Mouse (Mus musculus): ENCODE data around the gene 1700125H20Rik.
"Not testable (repeated sequence)": the region's sequence is repeated elsewhere in the genome, so short reads cannot be mapped to it uniquely, and the experiment has no call there.

Gene 1700125H20Rik

DNA sequence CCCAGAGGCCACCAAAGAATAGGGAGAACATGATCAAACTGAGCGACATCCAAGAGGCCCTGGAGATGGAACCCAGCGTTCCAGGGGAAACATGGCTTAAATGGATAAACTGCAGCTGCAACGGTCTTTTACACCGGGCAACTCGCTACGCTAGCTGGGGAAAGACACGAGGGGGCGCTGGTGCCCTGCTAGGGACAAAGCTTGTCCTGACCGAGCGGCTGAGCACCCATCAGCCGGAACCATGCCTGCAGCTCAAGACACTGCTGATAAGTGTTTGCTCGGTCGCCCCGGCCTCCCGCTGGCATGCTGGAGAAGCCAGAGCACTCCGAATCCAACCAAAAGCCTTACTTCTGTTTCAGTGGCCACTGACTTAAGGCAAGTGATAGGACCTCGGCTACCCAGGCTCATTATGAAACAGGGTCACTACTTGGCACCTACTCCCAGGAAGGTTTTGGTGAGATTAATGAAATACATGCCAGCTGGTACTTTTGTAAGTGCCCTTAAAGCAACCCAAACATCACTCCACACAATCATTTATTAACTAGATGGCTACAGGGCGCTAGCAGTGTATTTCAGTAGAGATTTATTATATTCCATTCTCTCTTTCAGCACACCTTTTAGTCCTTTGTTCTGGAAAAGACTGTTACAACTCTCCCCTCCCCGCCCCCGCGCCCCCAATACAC lies at the start of gene 1700125H20Rik:
Gene 1700125H20Rik, plus strand, starts transcription at position 347 of the 683 bp plus-strand sequence.
- peak; percentile 88 for DNase-seq (ENCODE audit: low read depth)

DNA sequence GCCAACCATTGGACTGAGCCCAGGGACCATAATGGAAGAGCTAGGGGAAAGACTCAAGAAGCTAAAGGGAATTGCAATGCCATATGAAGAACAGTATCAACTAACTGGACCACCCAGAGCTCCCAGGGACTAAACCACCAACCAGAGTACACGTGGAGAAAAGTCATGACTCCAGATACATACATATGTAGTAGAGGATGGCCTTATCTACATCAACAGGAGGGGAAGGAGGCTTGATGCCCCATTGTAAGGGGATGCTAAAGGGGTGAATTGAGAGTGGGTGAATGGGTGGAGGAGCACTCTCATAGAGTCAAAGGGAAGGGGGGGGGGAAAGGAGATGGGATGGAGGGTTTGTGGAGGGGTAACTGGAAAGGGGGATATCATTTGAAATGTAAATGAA lies 48.1 kb upstream of the 1700125H20Rik start:
- DNase-seq (ENCODE audit: low read depth) = no peak

DNA sequence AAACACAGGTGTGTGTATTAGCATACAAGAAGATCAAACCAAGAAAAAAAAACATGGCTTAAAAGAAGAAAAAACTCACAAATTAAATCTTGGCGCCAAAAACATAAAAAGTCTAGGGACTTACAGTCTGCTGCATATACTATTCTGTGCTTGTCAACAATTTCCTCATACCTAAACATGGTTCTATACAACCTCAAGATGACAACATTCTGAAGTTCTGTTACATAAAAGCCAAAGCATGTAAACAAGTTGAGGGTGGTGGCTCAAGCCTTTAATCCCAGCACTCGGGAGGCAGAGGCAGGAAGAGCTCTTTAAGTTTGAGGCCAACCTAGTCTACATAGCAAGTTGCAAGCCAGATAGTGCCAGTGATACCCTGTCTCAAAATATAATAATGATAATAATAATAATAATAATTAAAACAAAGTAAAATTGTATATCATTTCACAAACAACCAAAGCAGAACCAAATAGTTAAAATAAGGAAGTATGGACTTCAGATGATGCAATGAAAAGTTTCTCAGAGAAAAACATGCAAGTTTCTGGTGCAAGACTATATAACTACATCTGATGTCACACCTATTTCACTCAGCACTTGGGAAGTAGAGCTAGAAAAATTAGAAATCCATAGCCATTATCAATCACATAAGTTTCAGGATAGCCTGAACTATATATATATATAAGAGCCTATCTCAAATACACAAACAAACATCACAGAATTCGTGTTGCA lies 46.8 kb upstream of the 1700125H20Rik start:
- DNase-seq (ENCODE audit: low read depth) = no peak

DNA sequence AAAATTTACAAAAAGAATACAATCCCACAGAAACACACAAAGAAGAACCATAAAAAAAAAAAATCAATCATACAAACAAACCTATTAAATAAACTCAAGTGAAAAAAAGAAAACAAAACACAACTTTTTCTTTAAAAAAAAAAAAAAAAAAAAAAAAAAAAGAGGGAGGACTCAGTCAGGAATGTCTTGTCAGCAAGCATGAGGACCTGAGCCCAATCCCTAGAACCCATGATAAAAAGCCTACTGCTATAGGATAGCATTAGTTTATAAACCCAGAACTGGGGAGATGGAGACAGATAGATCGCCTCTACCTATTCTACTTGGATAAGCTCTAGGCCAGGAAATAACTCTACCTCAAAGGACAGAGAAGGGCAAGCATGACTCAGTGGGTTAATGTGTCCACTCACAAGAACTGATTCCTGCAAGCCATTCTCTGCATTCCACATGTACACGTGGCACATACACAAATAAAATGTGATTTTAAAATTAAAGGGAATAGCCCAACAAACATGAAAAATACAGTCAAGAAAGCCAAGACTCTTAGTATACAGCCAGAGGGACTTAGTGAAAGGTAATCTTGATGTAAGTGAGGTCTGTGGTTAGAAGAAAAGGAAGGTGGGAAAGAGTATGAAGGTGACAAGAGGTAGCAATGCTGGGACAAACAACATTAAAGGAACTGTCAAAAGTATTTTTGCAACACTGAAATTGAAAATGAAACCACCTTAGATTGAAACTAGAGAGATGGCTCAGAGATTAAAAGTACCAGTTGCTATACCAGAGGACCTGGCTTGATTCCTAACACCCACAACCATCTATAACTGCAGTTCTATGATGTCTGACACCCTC lies 43.7 kb upstream of the 1700125H20Rik start:
- DNase-seq (ENCODE audit: low read depth) = peak; percentile 61

DNA sequence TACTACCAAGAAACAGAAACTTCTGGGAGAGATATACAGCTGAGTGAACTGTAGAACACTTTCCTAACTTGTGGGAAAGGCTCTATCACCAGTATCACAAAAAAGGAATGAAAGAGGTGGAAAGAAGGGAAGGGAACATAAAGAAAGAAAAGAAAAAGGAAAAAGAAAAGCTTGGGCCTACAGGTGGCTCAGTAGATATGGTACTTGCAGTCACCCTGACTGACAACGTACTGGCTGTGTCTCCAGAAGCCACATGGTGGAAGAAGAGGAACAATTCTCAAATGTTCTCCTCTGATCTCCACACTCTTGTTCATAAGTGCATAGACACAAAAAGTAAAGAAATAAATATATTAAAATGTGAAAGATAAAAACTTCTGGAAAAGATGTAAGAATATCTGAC lies 41.3 kb upstream of the 1700125H20Rik start:
- no peak for DNase-seq (ENCODE audit: low read depth)

DNA sequence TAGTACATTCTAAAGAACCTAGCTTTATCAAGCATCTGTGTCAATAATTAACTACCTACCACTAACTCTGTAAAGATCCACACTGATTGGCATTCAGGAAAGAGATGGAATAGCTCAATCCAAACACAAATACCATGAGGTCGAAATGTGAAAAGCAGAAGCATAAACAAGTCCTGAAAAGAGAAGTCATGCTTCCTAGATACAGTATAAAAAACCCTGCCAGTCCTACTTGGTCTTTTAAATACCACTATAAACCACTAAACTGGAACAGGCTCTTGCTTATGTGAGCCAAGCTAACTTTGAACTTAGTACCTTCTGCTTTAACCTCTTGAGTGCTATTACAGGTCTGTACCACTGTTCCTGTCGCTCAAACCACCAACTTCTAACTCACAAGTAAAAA lies 38.7 kb upstream of the 1700125H20Rik start:
- DNase-seq (ENCODE audit: low read depth) = no peak

DNA sequence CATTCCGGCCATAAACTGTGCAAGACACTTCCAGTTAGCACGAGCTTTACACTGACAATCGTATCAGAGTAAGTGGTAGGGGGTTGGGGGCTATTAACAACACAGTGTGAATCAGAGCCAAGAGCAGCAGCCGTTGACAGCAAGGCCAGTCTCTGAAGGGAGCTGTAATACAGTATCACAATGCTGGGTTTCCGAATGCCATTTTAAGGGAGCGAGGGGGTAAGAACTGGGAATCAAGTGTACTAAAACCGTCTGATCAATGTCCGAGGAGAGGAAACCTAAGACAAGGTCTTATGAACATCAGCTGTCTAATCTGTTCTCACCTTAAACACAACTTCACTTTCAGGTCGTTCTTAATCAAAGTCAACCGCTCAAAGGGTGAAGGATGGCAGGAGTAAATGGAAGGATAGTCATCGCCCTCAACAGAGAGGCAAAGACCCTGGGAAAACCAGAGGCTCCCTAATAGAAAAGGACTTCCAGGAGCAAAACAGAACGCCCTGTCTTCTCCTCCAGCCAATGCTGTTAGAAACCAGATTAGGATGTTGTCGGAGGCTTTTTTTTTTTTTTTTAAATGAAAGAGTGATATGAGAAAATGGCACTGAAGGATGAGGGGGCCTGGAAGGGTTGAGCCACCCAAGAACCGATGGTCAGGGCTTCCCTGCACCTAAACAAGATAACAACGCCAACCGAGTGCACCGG lies 31.3 kb upstream of the 1700125H20Rik start:
- peak; percentile 42 for DNase-seq (ENCODE audit: low read depth)

DNA sequence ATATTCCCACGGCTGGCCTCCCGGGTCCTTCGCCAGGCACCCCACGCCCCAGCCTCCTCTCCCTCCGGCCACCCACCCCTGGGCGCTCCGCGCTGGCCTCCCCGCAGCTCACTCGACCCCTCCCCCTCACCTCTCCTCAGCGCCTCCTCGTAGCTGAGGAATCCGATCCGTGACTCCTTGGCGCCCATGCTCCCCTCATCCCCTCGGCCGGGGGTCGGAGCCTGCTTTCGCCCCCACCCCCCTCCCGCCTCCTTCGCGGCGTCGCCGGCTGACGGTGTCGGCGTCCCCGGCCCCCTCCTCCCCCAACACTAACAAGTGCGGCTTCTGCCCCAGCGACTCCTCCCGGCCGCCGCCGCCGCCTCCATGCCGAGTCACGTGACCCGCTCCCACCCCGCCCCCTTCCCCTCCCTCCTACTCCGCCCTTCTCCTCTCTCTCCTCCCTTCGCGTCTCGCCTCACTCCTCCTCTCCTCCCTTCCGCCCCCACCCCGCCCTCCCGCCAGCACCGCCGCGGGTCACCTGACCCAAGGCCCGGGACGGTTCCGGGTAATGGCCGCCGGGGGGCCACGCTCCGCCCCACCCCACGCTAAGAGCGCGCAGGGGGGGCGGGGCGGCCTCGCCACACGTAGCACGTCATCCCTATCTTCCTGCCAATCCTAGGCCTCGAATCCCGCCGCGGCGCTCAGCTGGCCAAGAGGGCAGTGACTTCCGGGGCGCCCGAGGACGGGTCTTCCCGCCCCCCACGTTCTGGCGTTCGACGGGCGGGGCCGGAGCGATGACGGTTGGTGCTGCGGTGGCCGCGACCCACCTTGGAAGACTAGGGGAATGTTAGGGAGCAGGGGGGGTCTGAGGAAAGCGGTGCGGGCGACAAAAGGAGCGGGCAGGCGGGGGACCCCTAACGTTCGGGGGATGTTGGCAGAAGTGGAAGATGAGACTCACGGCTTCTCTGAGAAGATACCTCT lies 30.3 kb upstream of the 1700125H20Rik start, which contains the start of gene Usp32:
Gene Usp32, minus strand, starts transcription at position 581 of the 960 bp plus-strand sequence.
- peak; percentile 98 for DNase-seq (ENCODE audit: low read depth)

DNA sequence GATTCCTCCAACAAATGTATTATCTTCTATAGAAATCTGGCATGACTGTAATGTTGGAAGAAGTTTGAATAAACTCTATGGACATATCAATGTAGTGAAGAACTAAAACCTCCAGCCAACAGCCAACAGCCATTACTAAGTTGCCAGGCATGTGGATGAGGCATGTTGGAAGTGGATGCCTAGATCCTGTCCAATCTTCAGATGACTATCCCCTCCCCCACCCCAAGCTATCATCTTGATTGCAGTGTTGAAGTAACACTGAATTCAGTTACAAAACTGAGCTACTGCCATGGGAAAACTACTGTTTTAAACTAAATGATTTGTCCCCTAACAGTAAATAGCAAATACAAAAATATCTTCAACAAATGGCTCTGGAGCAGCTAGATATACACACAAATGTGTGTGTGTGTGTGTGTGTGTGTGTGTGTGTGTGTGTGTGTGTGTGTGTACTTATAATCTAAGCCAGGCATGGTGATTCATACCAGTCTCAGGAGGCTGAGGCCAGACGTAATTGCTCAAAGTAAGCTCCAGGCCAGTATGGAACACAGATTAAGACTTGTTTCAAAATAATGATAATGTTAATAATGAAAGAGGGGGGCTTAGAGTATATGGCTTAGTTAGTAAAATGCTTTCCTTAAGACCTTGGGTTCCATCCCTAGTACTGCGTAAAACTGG lies 17.8 kb upstream of the 1700125H20Rik start:
- no peak for DNase-seq (ENCODE audit: low read depth)

DNA sequence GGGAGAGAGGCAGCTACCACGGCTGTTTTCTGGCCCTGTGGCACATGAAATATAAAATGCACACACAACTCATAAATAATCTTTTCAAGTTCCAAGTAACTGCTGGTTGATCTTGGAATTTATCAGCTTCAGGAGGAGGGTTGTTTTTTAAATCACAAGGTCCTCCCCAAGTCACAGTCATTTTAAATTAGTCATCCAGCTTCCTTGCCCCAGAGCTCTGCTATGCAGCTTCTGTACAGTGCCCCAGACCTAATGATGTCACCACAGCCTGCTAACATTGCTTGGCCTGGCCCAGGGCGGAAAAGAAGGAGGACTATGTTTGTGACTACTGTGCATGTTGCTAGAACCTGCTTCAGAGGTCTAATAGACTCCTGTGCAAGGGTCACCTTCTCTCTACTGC lies 12.9 kb upstream of the 1700125H20Rik start:
- DNase-seq (ENCODE audit: low read depth) = no peak

DNA sequence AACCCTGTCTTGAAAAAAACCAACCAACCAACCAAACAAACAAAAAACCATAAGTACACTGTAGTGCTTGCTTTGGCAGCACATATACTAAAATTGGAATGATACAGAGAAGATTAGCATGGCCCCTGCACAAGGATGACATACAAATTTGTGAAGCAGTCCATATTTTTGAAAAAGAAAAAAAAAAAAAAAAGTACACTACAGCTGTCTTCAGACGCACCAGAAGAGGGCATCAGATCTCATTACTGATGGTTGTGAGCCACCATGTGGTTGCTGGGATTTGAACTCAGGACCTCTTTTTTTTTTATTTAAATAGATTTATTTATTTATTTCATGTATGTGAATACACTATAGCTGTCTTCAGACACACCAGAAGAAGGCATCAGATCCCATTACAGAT lies 7.2 kb upstream of the 1700125H20Rik start:
- DNase-seq (ENCODE audit: low read depth) = not testable (repeated sequence)

DNA sequence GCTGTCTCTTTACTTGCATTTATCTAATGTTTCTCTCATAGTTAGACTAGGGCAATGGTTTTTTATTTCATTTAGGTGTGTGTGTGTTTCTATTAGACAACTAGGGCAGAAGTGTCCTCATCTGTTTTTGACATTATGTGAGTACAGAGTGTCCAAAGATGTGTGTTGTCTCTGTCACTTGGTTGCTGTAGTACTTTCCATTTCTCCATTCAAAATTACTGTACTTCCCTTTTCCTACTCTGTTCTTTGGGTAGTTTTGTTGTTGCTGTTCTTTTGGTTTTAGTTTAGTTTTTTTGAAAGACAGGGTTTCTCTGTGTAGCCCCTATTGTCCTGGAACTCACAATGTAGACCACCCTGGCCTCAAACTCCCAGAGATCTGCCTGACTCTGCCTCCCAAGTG lies 5.8 kb upstream of the 1700125H20Rik start:
- DNase-seq (ENCODE audit: low read depth) = no peak

DNA sequence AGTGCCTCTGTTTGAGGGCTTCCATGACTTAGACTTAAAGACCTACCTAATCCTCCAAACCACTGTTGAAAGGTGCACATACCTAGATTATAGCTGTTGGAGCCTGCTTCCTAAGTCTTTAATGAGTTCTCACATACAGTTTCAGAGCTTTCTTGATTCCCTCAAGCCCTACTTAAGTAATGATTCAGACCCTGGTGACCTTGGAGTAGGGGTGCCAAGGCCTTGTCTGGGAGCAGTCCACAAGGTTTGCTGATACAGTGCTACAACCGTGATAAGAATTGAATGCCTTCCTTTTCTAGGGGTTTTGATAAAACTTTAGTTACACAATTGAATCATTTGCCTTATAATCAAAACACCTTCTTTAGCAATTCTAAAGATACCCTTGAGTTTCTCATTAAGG lies 2.7 kb upstream of the 1700125H20Rik start:
- no peak for DNase-seq (ENCODE audit: low read depth)

DNA sequence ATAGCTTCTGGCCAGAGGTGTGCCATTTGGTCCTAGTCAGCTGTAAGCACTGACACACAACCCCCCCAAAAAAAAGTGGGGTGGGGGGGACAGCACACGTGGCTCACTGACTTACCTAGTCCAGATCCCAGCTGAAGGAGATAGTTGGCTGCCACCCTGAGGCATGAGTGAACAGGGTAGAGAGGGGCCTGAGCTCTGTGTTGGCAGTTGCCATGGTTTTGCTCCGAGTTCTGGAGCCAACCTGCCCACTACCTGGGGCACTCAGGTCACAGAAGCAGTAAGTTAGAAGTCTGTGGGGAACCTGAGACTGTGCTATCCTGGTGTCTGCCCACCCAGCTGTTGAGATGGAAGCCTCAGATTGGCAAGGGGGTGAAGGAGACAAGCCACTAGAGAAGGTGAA lies 629 bp downstream of the 1700125H20Rik start:
- DNase-seq (ENCODE audit: low read depth) = no peak

DNA sequence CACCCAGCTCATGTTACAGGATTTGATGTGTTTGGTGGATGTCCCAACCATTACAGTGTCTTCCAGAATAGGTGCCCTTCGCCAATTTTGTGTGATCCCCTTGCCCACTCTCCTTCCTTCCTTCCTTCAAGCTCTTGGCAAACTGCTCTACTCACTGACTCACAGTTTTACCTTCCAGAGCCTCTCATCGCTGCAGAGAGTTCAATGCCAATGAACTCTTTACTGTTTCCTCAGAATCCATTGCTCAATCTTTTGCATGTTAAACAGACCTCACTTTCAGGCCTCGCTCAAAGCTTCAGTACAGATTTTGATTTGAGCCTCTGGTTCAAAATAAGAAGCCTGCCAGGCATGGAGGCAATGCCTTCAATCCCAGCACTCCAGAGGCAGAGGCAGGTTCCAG lies 5.7 kb downstream of the 1700125H20Rik start:
- no peak for DNase-seq (ENCODE audit: low read depth)

DNA sequence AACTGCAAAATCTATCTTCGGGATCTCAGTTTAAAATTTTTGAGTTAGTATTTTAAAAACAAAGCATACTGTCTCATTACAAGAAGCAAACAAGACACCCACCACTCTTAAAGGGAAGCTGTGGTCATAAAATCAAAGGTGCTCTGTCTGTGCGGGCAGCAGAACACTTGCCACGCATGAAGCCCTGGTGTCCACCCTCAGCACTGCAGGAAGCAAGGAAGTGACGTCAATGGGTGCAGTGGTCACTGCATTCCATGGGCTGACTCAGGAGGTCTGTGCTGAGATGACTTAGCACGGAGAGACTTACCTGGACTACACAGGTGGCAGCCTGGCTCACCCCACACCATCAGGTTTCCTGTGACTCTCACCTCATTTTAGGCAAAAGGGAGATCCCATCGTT lies 7.6 kb downstream of the 1700125H20Rik start:
- no peak for DNase-seq (ENCODE audit: low read depth)

DNA sequence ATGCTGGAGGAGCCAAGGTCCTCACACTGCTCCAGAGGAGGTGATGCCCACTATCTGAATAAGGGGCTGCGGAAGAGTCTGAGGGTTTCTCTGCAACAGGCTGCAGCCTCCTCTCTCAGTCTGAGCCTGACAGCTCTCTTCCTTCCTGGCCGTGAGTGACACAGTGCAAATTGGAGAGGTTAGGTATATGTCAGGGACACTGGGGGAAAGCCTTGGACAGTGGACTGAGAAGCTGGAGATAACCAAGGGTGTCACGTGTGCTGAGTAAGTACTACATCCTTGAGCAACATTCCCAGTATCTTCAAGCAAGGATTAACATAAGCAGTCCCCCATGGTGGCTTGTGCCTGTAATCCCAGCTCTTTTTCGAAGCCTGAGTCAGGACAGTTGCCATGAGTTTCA lies 8.2 kb downstream of the 1700125H20Rik start:
- DNase-seq (ENCODE audit: low read depth) = no peak

DNA sequence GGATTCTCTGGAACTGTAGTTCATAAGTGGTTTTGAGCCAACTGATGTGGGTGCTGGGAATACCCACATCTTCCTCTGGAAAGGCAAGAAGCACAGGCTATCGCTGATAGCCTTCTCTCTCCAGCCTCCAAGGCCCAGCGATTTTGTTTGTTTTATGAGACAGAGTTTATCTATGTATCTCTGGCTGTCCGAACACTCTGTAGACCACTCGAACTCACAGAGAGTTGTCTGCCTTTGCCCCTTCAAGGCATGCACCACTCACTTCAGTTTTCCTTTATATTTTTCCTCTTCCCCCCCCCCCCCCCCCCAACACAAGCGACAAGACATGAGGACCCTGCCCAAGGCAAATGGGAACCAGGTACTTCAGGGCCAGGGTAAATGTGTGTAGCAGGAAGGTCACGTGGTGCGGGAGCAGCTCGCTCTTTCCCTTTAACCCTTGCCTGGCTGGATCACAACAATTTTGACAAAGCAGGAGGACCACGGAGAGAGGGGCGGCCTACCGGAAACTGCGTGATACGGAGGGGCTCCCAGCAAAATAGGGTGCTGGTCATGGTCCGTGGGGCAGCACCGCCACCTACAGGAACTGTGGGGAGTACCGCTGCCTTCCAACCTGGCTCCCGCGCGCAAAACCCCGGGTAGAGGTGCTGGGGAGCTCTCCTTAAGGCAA lies 12.5 kb downstream of the 1700125H20Rik start:
- DNase-seq (ENCODE audit: low read depth) = peak; percentile 71

DNA sequence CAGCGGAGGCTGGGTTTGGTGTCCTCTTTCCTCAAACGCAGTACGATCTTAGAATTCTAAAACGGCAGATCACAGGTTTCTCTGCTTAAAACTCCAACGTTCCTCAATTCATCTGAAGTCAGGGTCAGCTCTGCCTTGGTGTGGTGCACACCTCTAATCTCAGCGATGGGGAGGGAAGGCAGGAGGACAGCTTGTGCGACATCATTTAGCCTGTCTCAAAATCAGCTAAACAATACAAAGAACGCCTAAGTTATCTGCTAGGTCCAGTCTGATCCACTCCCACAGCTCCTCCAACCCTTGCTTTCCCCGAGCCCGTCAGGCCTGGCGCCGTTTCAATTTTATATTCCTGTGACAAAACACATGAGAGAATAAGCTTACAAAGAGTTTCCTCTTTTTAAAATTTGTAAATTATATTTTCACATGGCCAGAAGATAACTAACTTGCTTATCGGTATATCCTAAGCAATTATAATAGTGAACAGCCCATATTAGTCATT lies 13.1 kb downstream of the 1700125H20Rik start:
- no peak for DNase-seq (ENCODE audit: low read depth)

DNA sequence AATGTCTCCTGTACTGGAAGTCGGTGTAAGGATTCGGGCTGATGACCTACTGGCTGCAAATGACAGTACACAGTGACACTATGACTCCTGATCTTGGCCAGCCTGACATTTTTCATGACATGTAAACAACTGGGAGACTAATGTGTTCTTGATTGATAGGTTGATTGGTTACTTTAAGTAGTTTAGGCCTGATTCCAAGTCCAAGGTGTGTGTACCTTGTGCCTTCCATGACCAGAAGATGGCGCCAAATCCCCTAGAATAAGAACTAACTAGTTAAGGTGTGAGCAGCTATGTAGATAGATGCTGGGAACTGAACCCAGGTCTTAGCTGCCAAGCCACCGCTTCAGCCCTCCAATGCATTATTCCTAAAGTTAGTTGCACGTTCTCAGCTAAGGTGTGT lies 13.9 kb downstream of the 1700125H20Rik start:
- peak; percentile 87 for DNase-seq (ENCODE audit: low read depth)

Measured in naive thymus-derived CD4-positive, alpha-beta T cell, adult 2 months (primary cell).